ENCODE assay signal across 20 mouse cellular contexts in the genomic region with DNA sequence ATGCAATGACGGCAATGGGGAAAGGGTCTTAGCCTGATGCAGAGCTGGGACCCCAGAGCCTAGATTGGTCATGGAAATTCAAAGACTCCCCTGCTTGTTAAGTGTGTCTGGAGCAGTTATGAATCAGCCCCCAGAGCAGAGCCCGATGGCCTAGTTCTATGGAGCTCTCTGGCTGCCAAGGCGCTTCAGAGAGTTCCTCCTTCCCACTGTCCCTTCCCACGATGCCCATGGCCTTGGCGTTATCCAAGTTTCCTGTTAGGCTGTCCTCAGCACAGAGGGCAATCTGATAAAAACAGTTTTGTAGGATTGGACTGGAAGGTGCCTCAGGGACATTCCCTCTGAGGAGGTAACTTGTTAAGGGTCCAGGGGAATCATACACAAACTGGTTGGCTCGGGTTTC.
A peak's percentile ranks its signal among the peaks of the same experiment; 100 is the strongest.
DNase-seq lines count a peak whose midpoint lies in the region; ATAC-seq lines count a peak whose summit lies in the region.
"Had no signal": no experiment of that assay in that cellular context is flagged by ENCODE, and none has a peak within 500 bp of the region (broad histone marks: within the 10 kb centered on the region; RNA-seq: fewer than 3 reads in every experiment).

No protein-coding gene starts in this region.

- H3K9ac ChIP-seq in midbrain, embryonic 14.5 days (replicated peaks; ENCODE audit: low read length): no peak overlapping the region
- H3K9ac ChIP-seq: embryonic facial prominence, embryonic 12.5 days; embryonic facial prominence, embryonic 15.5 days; forebrain, embryonic 15.5 days; hindbrain, embryonic 12.5 days; hindbrain, embryonic 15.5 days had no signal

- H3K4me3 ChIP-seq in midbrain, embryonic 10.5 days: no peak overlapping the region
- no peak overlapping the region for H3K4me3 ChIP-seq in midbrain, embryonic 14.5 days (replicated peaks; ENCODE audit: low read depth, low read length)
- no peak overlapping the region for H3K4me3 ChIP-seq in limb, embryonic 10.5 days
- H3K4me3 ChIP-seq: embryonic facial prominence, embryonic 12.5 days; embryonic facial prominence, embryonic 15.5 days; forebrain, embryonic 15.5 days; hindbrain, embryonic 12.5 days; hindbrain, embryonic 15.5 days had no signal

- ATAC-seq in midbrain, embryonic 14.5 days (ENCODE audit: low FRiP score, low TSS enrichment): no peak
- ATAC-seq: forebrain, embryonic 15.5 days; Patski had no signal

- H3K36me3 ChIP-seq in midbrain, embryonic 10.5 days: no peaks in the 10 kb centered on the region
- H3K36me3 ChIP-seq in midbrain, embryonic 14.5 days (ENCODE audit: control insufficient read depth, insufficient read depth, low read length): no peaks in the 10 kb centered on the region
- no peaks in the 10 kb centered on the region for H3K36me3 ChIP-seq in limb, embryonic 10.5 days
- H3K36me3 ChIP-seq: embryonic facial prominence, embryonic 12.5 days; embryonic facial prominence, embryonic 15.5 days; forebrain, embryonic 15.5 days; hindbrain, embryonic 12.5 days; hindbrain, embryonic 15.5 days had no signal

- no peak for DNase-seq in midbrain, embryonic 10.5 days (ENCODE audit: low spot score)
- DNase-seq in midbrain, embryonic 14.5 days: no peak
- DNase-seq in testis, postnatal 14 days (ENCODE audit: low spot score): peak; percentile 70
- no peak for DNase-seq in testis, postnatal 10 days (ENCODE audit: low spot score)
- peak; percentile 81 for DNase-seq in adrenal gland, postnatal 14 days
- no peak for DNase-seq in limb, embryonic 10.5 days (ENCODE audit: low spot score)
- DNase-seq in Muller cell, postnatal 12 days (ENCODE audit: inconsistent ontology term): no peak
- no peak for DNase-seq in right cerebral cortex, postnatal 36 days (ENCODE audit: low spot score in 2 of 2)
- DNase-seq: cerebellum, adult 11 months; cerebellum, adult 2 months; cerebellum, adult 9-11 months; cerebellum, postnatal 25 days; gastrocnemius, postnatal 25 days had no signal

- 93% methylated on average over 6 of the region's 6 CpGs for WGBS in midbrain, embryonic 10.5 days
- WGBS in midbrain, embryonic 14.5 days: 92% methylated on average over 6 of the region's 6 CpGs
- WGBS in limb, embryonic 10.5 days: 92% methylated on average over 6 of the region's 6 CpGs

- peaks cover 43% of the 10 kb centered on the region for H3K4me1 ChIP-seq in midbrain, embryonic 10.5 days
- peaks cover 6% of the 10 kb centered on the region; the same call in 1 of the 2 replicates for H3K4me1 ChIP-seq in midbrain, embryonic 14.5 days (ENCODE audit: control insufficient read depth, insufficient read depth, low read length)
- peaks cover 16% of the 10 kb centered on the region for H3K4me1 ChIP-seq in limb, embryonic 10.5 days
- H3K4me1 ChIP-seq: forebrain, embryonic 15.5 days had no signal

- 0 out of 2 replicates have a peak, but pooled peaks cover 6% of the 10 kb centered on the region for H3K27me3 ChIP-seq in midbrain, embryonic 10.5 days (ENCODE audit: low read depth, poor library complexity, severe bottlenecking)
- no peaks in the 10 kb centered on the region for H3K27me3 ChIP-seq in midbrain, embryonic 14.5 days (ENCODE audit: control insufficient read depth, insufficient read depth, low read length)
- H3K27me3 ChIP-seq in limb, embryonic 10.5 days (ENCODE audit: low read depth, poor library complexity, severe bottlenecking): no peaks in the 10 kb centered on the region
- H3K27me3 ChIP-seq: embryonic facial prominence, embryonic 12.5 days; embryonic facial prominence, embryonic 15.5 days; forebrain, embryonic 15.5 days; hindbrain, embryonic 12.5 days; hindbrain, embryonic 15.5 days; Patski had no signal

- 0 out of 2 replicates have a peak overlapping the region, but pooled peaks have one; percentile 3 for H3K27ac ChIP-seq in midbrain, embryonic 10.5 days (replicated peaks)
- H3K27ac ChIP-seq in midbrain, embryonic 14.5 days (replicated peaks; ENCODE audit: low read depth, low read length): no peak overlapping the region
- 0 out of 2 replicates have a peak overlapping the region, but pooled peaks have one; percentile 39 for H3K27ac ChIP-seq in limb, embryonic 10.5 days
- H3K27ac ChIP-seq: embryonic facial prominence, embryonic 12.5 days; embryonic facial prominence, embryonic 15.5 days; forebrain, embryonic 15.5 days; hindbrain, embryonic 12.5 days; hindbrain, embryonic 15.5 days had no signal

- no peak overlapping the region for H3K4me2 ChIP-seq in midbrain, embryonic 14.5 days (ENCODE audit: low read length)
- H3K4me2 ChIP-seq: embryonic facial prominence, embryonic 12.5 days; embryonic facial prominence, embryonic 15.5 days; forebrain, embryonic 15.5 days; heart, embryonic 11.5 days; hindbrain, embryonic 12.5 days; hindbrain, embryonic 15.5 days had no signal

- H3K9me3 ChIP-seq in midbrain, embryonic 10.5 days (replicated peaks): no peaks in the 10 kb centered on the region
- H3K9me3 ChIP-seq in midbrain, embryonic 14.5 days (ENCODE audit: control insufficient read depth, low read length): no peaks in the 10 kb centered on the region
- no peaks in the 10 kb centered on the region for H3K9me3 ChIP-seq in limb, embryonic 10.5 days (replicated peaks)
- H3K9me3 ChIP-seq: embryonic facial prominence, embryonic 12.5 days; embryonic facial prominence, embryonic 15.5 days; forebrain, embryonic 15.5 days; hindbrain, embryonic 12.5 days; hindbrain, embryonic 15.5 days had no signal

Comparison
In these comparisons a context has a peak if more than half of its experiments do, and no peak if none do; other contexts are left out.
1. DNase-seq: peak in testis, postnatal 14 days (single experiment) and adrenal gland, postnatal 14 days (single experiment); none in midbrain, embryonic 10.5 days (single experiment), midbrain, embryonic 14.5 days (single experiment), testis, postnatal 10 days (single experiment), limb, embryonic 10.5 days (single experiment), Muller cell, postnatal 12 days (single experiment) and right cerebral cortex, postnatal 36 days (0 of 2).